Mouse (Mus musculus) heart, embryonic 12.5 days (tissue): Measurements from ENCODE around the gene Fam57a. TPM values are rescaled to one million over a fixed set of nuclear protein-coding genes. Genes with fewer than 3 reads are reported as not detected.

ENCODE experiments used
- ATAC-seq: fragments of 200-750 bp; cut with Nextera tagmentation; 2 replicates; pipeline ENCODE4 v1.8.0; 2017; ENCODE audit warnings: moderate TSS enrichment, moderate library complexity; ENCODE audit not compliant: insufficient number of reproducible peaks, low FRiP score
- H3K27ac ChIP-seq: fragments of 300-500 bp; sonication (generic); 2 replicates; pipeline ENCODE4 v1.5.1; 2016; ENCODE audit warnings: mild to moderate bottlenecking, moderate library complexity; ENCODE audit not compliant: poor library complexity, severe bottlenecking
- H3K27me3 ChIP-seq: fragments of 300-500 bp; sonication (generic); replicated peaks from 2 replicates; pipeline ENCODE4 v1.6.1; 2016; ENCODE audit warnings: mild to moderate bottlenecking, moderate library complexity
- H3K36me3 ChIP-seq: fragments of 300-500 bp; sonication (generic); 2 replicates; pipeline ENCODE4 v1.6.1; 2016; ENCODE audit warnings: mild to moderate bottlenecking, moderate library complexity
- H3K4me1 ChIP-seq: fragments of 300-500 bp; sonication (generic); replicated peaks from 2 replicates; pipeline ENCODE4 v1.6.1; 2016; ENCODE audit warnings: mild to moderate bottlenecking
- H3K4me2 ChIP-seq: fragments of 300-500 bp; sonication (generic); 2 replicates; pipeline ENCODE4 v1.6.1; 2016; ENCODE audit warnings: mild to moderate bottlenecking, moderate library complexity
- H3K4me3 ChIP-seq: fragments of 300-500 bp; sonication (generic); 2 replicates; pipeline ENCODE4 v1.5.1; 2016; ENCODE audit warnings: mild to moderate bottlenecking
- H3K9ac ChIP-seq: fragments of 300-500 bp; sonication (generic); 2 replicates; pipeline ENCODE4 v1.6.1; 2016; ENCODE audit warnings: mild to moderate bottlenecking, moderate library complexity
- H3K9me3 ChIP-seq: fragments of 300-500 bp; sonication (generic); replicated peaks from 2 replicates; pipeline ENCODE4 v1.6.1; 2016; ENCODE audit warnings: mild to moderate bottlenecking, moderate library complexity
- WGBS: fragments of 180-500 bp; shearing (Covaris S2); methylation state at CpG from one replicate; pipeline ENCODE4 v1.1.7; 2016; 5-methylcytosine and 5-hydroxymethylcytosine counted together
- polyA plus RNA-seq: library from polyadenylated mRNA; unstranded; fragments of >200 nt; fragmentation: Nextera tagmentation; extraction: Ambion mirVana; gene quantifications from 2 replicates; pipeline ENCODE4 v1.2.1, GENCODE M21; 2016

Gene Fam57a
- polyA plus RNA-seq, 1 experiment from 2014 or later: 28.7 TPM

GRCm38 (mm10) chr11:76216681-76217389 lies 37.4 kb downstream of the Fam57a start:
- Histone ChIP-seq H3K36me3 (peaks cover 42% of the 10 kb centered on the region), H3K4me1 (peaks cover 5% of the 10 kb centered on the region; the same call in 1 of the 2 replicates), H3K4me3 (peak overlapping the region; percentile 89), H3K27me3 (no peaks in the 10 kb centered on the region), H3K9me3 (no peaks in the 10 kb centered on the region), H3K27ac (peak overlapping the region; percentile 85), H3K9ac (peak overlapping the region; percentile 95), H3K4me2 (peak overlapping the region; percentile 81)
- WGBS: 4% methylated on average over 33 of the region's 33 CpGs
- peak; percentile 67 for ATAC-seq

- peak; percentile 97 for ATAC-seq
- H3K9ac ChIP-seq: peak within 1 kb of the TSS; percentile 95
- H3K4me2 ChIP-seq: peak within 1 kb of the TSS; percentile 81
- no peaks in the 10 kb centered on the region for H3K9me3 ChIP-seq
- peak within 1 kb of the TSS; percentile 85 for H3K27ac ChIP-seq
- H3K27me3 ChIP-seq: no peaks in the 10 kb centered on the region
- peaks cover 7% of the 10 kb centered on the region; the same call in 1 of the 2 replicates for H3K4me1 ChIP-seq
- 0% methylated on average over 35 of the region's 35 CpGs for WGBS
- H3K4me3 ChIP-seq: peak within 1 kb of the TSS; percentile 89
- H3K36me3 ChIP-seq: peaks cover 41% of the 10 kb centered on the region
These were observed 37.9 kb downstream of the Fam57a start, which contains the start of the genes Dbil5 and Gemin4 for GRCm38 (mm10) chr11:76217390-76217800. Gene Dbil5 (plus strand): TSS chr11:76217608. Gene Gemin4 (minus strand): TSS chr11:76217664.

GRCm38 (mm10) chr11:76224631-76225030 lies 45.2 kb downstream of the Fam57a start:
- H3K27ac ChIP-seq: no peak overlapping the region
- H3K36me3 ChIP-seq: peaks cover 54% of the 10 kb centered on the region
- no peak overlapping the region for H3K4me2 ChIP-seq
- no peaks in the 10 kb centered on the region for H3K9me3 ChIP-seq
- H3K4me1 ChIP-seq: 0 out of 2 replicates have a peak, but pooled peaks cover 2% of the 10 kb centered on the region
- H3K9ac ChIP-seq: no peak overlapping the region
- ATAC-seq: no peak
- H3K4me3 ChIP-seq: no peak overlapping the region
- no peaks in the 10 kb centered on the region for H3K27me3 ChIP-seq
- 82% methylated on average over 5 of the region's 5 CpGs for WGBS

GRCm38 (mm10) chr11:76225051-76225450 lies 45.6 kb downstream of the Fam57a start:
- ATAC-seq: no peak
- Histone ChIP-seq H3K4me1 (0 out of 2 replicates have a peak, but pooled peaks cover 2% of the 10 kb centered on the region), H3K9ac (no peak overlapping the region), H3K27ac (no peak overlapping the region), H3K4me3 (no peak overlapping the region), H3K4me2 (no peak overlapping the region), H3K27me3 (no peaks in the 10 kb centered on the region), H3K36me3 (peaks cover 51% of the 10 kb centered on the region), H3K9me3 (no peaks in the 10 kb centered on the region)

- peaks cover 79% of the 10 kb centered on the region for H3K36me3 ChIP-seq
- no peak for ATAC-seq
- no peaks in the 10 kb centered on the region for H3K4me1 ChIP-seq
- no peak overlapping the region for H3K4me2 ChIP-seq
- no peak overlapping the region for H3K9ac ChIP-seq
- no peak overlapping the region for H3K4me3 ChIP-seq
- H3K27me3 ChIP-seq: no peaks in the 10 kb centered on the region
- 88% methylated on average over 3 of the region's 3 CpGs for WGBS
- no peaks in the 10 kb centered on the region for H3K9me3 ChIP-seq
- no peak overlapping the region for H3K27ac ChIP-seq
These were observed 56.7 kb downstream of the Fam57a start for GRCm38 (mm10) chr11:76236136-76236535.

GRCm38 (mm10) chr11:76239750-76240149 lies 60.3 kb downstream of the Fam57a start:
- H3K27me3 ChIP-seq: no peaks in the 10 kb centered on the region
- H3K4me1 ChIP-seq: peaks cover 12% of the 10 kb centered on the region
- no peak overlapping the region for H3K4me3 ChIP-seq
- H3K9me3 ChIP-seq: no peaks in the 10 kb centered on the region
- WGBS: 92% methylated on average over 2 of the region's 2 CpGs
- no peak overlapping the region for H3K9ac ChIP-seq
- no peak for ATAC-seq
- H3K27ac ChIP-seq: no peak overlapping the region
- peaks cover 53% of the 10 kb centered on the region for H3K36me3 ChIP-seq
- H3K4me2 ChIP-seq: no peak overlapping the region

GRCm38 (mm10) chr11:76242901-76243810 lies 63.7 kb downstream of the Fam57a start, which contains the start of the genes Mrm3 and Glod4:
Gene Mrm3 (plus strand): TSS chr11:76243715.
Gene Glod4 (minus strand): TSS chr11:76243725.
- peaks cover 43% of the 10 kb centered on the region for H3K36me3 ChIP-seq
- peak within 1 kb of the TSS; percentile 71 for H3K27ac ChIP-seq
- ATAC-seq: peak; percentile 87
- under 1% methylated on average over 61 of the region's 61 CpGs for WGBS
- H3K4me1 ChIP-seq: peaks cover 17% of the 10 kb centered on the region
- H3K27me3 ChIP-seq: no peaks in the 10 kb centered on the region
- H3K9ac ChIP-seq: peak within 1 kb of the TSS; percentile 90
- H3K4me3 ChIP-seq: peak within 1 kb of the TSS; percentile 82
- H3K9me3 ChIP-seq: no peaks in the 10 kb centered on the region
- H3K4me2 ChIP-seq: peak within 1 kb of the TSS; percentile 95

GRCm38 (mm10) chr11:76243811-76244546 lies 64.5 kb downstream of the Fam57a start:
- Histone ChIP-seq H3K9ac (peak overlapping the region; percentile 90), H3K27ac (peak overlapping the region; percentile 52), H3K27me3 (no peaks in the 10 kb centered on the region), H3K4me1 (peaks cover 17% of the 10 kb centered on the region), H3K4me3 (peak overlapping the region; percentile 82), H3K9me3 (no peaks in the 10 kb centered on the region), H3K36me3 (peaks cover 44% of the 10 kb centered on the region), H3K4me2 (peak overlapping the region; percentile 95)
- WGBS: 2% methylated on average over 34 of the region's 34 CpGs
- ATAC-seq: peak; percentile 54; the same call in 1 of the 2 replicates

- peaks cover 44% of the 10 kb centered on the region for H3K36me3 ChIP-seq
- no peaks in the 10 kb centered on the region for H3K27me3 ChIP-seq
- no peak overlapping the region for H3K4me2 ChIP-seq
- no peak overlapping the region for H3K9ac ChIP-seq
- H3K4me1 ChIP-seq: peaks cover 17% of the 10 kb centered on the region
- no peaks in the 10 kb centered on the region for H3K9me3 ChIP-seq
- H3K4me3 ChIP-seq: no peak overlapping the region
- H3K27ac ChIP-seq: no peak overlapping the region
- ATAC-seq: no peak
These were observed 67.0 kb downstream of the Fam57a start for GRCm38 (mm10) chr11:76246439-76246838.

- Histone ChIP-seq H3K27ac (no peak overlapping the region), H3K9me3 (no peaks in the 10 kb centered on the region), H3K4me2 (no peak overlapping the region), H3K9ac (no peak overlapping the region), H3K4me3 (no peak overlapping the region), H3K36me3 (peaks cover 48% of the 10 kb centered on the region), H3K4me1 (peaks cover 17% of the 10 kb centered on the region), H3K27me3 (no peaks in the 10 kb centered on the region)
- 51% methylated on average over 2 of the region's 2 CpGs for WGBS
- ATAC-seq: no peak
These were observed 67.8 kb downstream of the Fam57a start for GRCm38 (mm10) chr11:76247239-76247638.
